Mouse (Mus musculus) hindbrain, embryonic 12.5 days (tissue): Measurements from ENCODE around the gene Nod2. TPM values are rescaled to one million over a fixed set of nuclear protein-coding genes. Genes with fewer than 3 reads are reported as not detected.

Source experiments
- ATAC-seq: fragments of 200-750 bp; cut with Nextera tagmentation; 2 replicates; pipeline ENCODE4 v1.8.0; 2017; ENCODE audit warnings: moderate TSS enrichment; ENCODE audit not compliant: low FRiP score
- H3K27ac ChIP-seq: fragments of 300-500 bp; sonication (generic); 2 replicates; pipeline ENCODE4 v1.5.1; 2016; ENCODE audit warnings: mild to moderate bottlenecking
- H3K27me3 ChIP-seq: fragments of 300-500 bp; sonication (generic); 2 replicates; pipeline ENCODE4 v1.6.1; 2016; ENCODE audit warnings: mild to moderate bottlenecking
- H3K36me3 ChIP-seq: fragments of 300-500 bp; sonication (generic); 2 replicates; pipeline ENCODE4 v1.6.1; 2016; ENCODE audit warnings: mild to moderate bottlenecking
- H3K4me1 ChIP-seq: fragments of 300-500 bp; sonication (generic); 2 replicates; pipeline ENCODE4 v1.6.1; 2016
- H3K4me2 ChIP-seq: fragments of 300-500 bp; sonication (generic); replicated peaks from 2 replicates; pipeline ENCODE4 v1.6.1; 2016; ENCODE audit warnings: mild to moderate bottlenecking
- H3K4me3 ChIP-seq: fragments of 300-500 bp; sonication (generic); 2 replicates; pipeline ENCODE4 v1.5.1; 2016; ENCODE audit warnings: mild to moderate bottlenecking
- H3K9ac ChIP-seq: fragments of 300-500 bp; sonication (generic); 2 replicates; pipeline ENCODE4 v1.6.1; 2016; ENCODE audit warnings: mild to moderate bottlenecking, moderate library complexity
- H3K9me3 ChIP-seq: fragments of 300-500 bp; sonication (generic); replicated peaks from 2 replicates; pipeline ENCODE4 v1.6.1; 2016; ENCODE audit warnings: mild to moderate bottlenecking
- WGBS: fragments of 180-500 bp; shearing (Covaris S2); methylation state at CpG from one replicate; pipeline ENCODE4 v1.1.7; 2016; 5-methylcytosine and 5-hydroxymethylcytosine counted together
- polyA plus RNA-seq: library from polyadenylated mRNA; unstranded; fragments of >200 nt; fragmentation: Nextera tagmentation; extraction: Ambion mirVana; gene quantifications from 2 replicates; pipeline ENCODE4 v1.2.1, GENCODE M21; 2016

Gene Nod2
- 0.13 and 0.25 TPM in 2 replicates for polyA plus RNA-seq

DNA sequence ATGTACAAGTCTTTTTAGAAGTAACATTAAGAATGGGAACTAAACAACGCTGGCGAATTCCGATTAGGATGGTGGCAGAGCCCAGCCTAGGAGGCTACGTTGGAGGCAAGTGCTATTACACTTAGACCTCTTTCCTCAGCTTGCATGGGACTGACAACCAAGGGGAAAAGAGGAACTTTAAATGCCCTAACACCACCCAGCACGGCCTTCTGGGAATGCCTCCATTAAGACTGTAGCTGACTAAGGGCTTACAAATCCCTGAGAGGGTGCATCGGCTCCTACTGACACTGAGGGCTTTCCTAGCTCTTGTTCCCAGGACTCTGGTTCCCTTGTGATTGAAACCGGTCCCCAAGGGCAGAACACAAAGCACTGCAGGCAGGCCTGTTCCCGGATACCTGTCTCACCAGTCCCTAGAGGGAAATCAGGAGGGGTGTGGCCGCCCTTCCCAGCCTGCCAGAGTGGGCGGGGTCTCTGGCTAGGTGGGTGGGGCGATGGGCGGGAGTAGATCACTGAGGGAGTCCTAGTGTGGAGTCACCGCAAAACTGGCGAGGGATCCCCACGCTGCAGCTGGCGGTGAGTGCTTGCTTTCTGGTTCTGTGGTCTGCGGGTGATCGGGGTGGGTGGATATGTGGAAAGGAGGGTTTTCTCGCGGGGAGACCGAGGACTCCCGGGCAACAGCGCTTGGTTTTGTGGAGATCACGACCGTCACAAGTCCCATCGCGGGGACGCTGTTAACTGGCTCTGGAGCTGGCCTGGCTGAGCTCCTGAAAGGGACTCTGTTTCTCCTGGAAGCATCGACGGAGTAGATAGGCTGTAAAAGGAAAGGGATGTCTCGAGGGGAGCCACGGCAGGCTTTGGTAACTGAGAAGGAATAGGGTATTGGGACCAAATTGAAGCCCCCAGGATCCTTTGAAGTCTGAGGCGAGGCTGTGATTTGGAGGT lies at the start of gene Nod2:
Nod2 (plus strand) TSS at position 479 of the 942 bp plus-strand sequence.
- no peak for ATAC-seq
- peaks cover 25% of the 10 kb centered on the region for H3K27me3 ChIP-seq
- H3K27ac ChIP-seq, result no peak within 1 kb of the TSS
- H3K9me3 ChIP-seq, result no peaks in the 10 kb centered on the region
- peak within 1 kb of the TSS; percentile 33; the same call in 1 of the 2 replicates for H3K9ac ChIP-seq
- H3K4me3 ChIP-seq, result peak within 1 kb of the TSS; percentile 33
- peak within 1 kb of the TSS; percentile 55 for H3K4me2 ChIP-seq
- no peaks in the 10 kb centered on the region for H3K36me3 ChIP-seq
- peaks cover 12% of the 10 kb centered on the region for H3K4me1 ChIP-seq
- WGBS, result 10% methylated on average over 33 of the region's 33 CpGs

DNA sequence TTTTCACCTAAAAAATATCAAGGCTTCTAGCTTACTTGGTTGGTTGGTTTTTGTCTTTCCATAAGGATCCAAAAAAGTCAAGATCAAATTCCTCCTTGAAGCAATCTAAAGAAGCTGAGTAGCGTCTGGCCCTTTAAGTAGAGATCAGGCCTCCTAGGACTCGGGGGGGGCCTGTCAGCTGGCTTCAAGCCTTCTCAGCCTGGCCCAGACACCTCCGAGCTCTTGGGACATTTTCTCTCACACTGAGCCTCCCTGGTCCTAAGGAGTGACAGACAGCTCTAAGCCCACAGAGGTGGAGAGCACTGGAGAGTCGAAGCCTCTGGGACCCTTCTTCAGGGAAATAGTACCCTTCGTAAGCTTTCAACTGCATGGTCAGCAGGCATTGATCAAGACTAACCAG lies 48.5 kb upstream of the Nod2 start:
- Histone ChIP-seq H3K4me2 (no peak overlapping the region), H3K4me1 (peaks cover 15% of the 10 kb centered on the region), H3K9me3 (0 out of 2 replicates have a peak, but pooled peaks cover 9% of the 10 kb centered on the region), H3K36me3 (no peaks in the 10 kb centered on the region), H3K9ac (no peak overlapping the region), H3K4me3 (no peak overlapping the region), H3K27me3 (no peaks in the 10 kb centered on the region; the same call in 1 of the 2 replicates), H3K27ac (no peak overlapping the region)
- 71% methylated on average over 5 of the region's 5 CpGs for WGBS
- ATAC-seq, result no peak

DNA sequence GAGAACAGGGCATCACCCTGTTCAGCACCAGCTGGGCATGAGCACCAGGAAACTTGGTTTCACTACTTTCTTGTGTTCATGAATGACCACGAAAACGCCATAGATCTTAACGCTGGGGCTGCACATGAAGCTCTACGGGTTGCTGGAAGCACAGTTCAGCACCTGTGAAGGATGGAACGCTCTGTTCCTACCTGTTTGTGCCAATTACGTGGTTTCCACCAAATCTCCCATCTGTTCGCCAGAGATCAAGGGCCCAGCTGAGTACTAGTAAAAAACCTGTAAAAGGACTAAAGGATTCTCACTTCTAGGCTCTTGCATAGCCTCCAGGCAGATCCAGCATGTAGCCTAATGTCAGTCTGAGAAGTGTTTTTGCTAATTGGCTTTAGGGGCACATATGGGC lies 47.6 kb upstream of the Nod2 start:
- H3K9ac ChIP-seq, result no peak overlapping the region
- no peak for ATAC-seq
- 87% methylated on average over 7 of the region's 7 CpGs for WGBS
- no peaks in the 10 kb centered on the region; the same call in 1 of the 2 replicates for H3K27me3 ChIP-seq
- H3K4me2 ChIP-seq, result no peak overlapping the region
- no peak overlapping the region for H3K4me3 ChIP-seq
- peaks cover 23% of the 10 kb centered on the region for H3K4me1 ChIP-seq
- no peak overlapping the region for H3K27ac ChIP-seq
- no peaks in the 10 kb centered on the region for H3K36me3 ChIP-seq
- H3K9me3 ChIP-seq, result 0 out of 2 replicates have a peak, but pooled peaks cover 9% of the 10 kb centered on the region

DNA sequence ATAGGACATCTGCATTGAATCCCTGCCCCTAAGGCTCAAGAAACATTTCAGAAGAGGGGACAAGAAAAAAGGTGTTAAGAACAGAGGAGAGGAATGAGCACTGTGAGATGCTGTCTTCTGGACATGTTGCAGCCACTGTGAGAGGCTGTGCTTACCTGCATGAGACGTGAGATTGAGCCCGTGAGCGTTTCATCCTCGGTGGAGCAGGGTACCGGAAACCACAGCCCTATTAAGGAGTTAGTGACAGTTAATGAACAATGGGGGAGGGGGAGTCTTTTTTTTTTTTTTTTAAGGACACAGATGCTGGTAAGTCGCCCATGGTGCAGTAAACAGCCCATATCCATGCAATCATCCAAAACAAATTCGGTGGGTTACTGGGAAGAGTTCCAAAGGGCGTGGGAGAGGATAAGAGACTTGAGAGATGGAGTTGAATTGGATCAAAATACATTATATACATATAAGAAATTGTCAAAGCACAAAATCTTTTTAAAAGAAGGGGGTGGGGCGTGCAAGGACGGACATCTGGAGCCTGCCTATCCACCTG lies 43.6 kb upstream of the Nod2 start:
- peaks cover 32% of the 10 kb centered on the region for H3K4me1 ChIP-seq
- peak overlapping the region; percentile 68; the same call in 1 of the 2 replicates for H3K27ac ChIP-seq
- no peaks in the 10 kb centered on the region for H3K27me3 ChIP-seq
- 4% methylated on average over 10 of the region's 10 CpGs for WGBS
- peak overlapping the region; percentile 59 for H3K4me2 ChIP-seq
- H3K9ac ChIP-seq, result peak overlapping the region; percentile 50
- H3K9me3 ChIP-seq, result 0 out of 2 replicates have a peak, but pooled peaks cover 9% of the 10 kb centered on the region
- peak overlapping the region; percentile 30 for H3K4me3 ChIP-seq
- ATAC-seq, result peak; percentile 35
- no peaks in the 10 kb centered on the region for H3K36me3 ChIP-seq

DNA sequence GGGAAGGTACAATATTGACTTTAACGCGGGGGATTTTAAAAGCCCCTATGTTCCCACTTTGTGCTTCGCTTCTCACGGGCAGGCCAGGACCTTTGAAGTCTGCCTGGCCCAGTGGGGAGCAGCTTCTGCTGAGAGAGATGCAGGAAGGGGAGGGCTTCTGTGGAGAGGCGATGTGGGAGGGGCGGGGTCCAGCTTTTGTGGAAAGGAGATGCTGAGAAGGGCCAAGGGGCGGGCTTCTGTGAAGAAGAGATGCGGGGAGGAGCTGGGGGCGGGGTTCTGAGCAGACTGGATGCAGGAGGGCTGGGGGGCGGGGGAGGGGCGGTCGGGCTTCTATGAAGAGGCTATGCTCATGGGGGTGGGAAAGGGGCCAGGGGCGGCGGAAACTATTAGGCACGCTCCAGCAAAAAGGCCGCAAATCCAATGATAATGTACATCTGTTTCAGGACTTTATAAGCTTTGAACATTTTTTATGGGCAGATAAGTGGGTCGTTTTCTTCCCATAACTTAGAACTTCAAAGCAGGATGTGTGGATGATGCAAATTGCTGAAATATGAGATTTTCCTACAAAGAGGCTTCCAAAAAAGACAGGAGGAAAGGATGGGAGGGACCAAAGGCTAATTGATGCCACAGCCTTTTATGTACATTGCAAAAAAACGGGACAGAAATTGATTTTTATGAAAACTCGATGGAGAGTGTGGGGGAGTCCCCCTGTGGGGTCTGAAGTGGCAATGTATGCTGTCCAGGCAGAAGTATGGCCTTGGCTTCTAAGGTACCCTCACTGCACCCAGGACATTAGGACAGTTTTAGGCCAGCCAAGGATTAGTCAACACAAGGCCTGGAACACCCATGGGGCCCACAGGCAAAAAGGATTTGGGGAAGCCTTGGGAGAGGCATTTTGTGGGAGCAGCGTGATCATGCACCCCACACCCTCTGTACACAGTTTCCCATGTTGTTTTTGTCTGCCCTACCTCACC lies 42.8 kb upstream of the Nod2 start:
- peak overlapping the region; percentile 30 for H3K4me3 ChIP-seq
- WGBS, result 4% methylated on average over 20 of the region's 20 CpGs

DNA sequence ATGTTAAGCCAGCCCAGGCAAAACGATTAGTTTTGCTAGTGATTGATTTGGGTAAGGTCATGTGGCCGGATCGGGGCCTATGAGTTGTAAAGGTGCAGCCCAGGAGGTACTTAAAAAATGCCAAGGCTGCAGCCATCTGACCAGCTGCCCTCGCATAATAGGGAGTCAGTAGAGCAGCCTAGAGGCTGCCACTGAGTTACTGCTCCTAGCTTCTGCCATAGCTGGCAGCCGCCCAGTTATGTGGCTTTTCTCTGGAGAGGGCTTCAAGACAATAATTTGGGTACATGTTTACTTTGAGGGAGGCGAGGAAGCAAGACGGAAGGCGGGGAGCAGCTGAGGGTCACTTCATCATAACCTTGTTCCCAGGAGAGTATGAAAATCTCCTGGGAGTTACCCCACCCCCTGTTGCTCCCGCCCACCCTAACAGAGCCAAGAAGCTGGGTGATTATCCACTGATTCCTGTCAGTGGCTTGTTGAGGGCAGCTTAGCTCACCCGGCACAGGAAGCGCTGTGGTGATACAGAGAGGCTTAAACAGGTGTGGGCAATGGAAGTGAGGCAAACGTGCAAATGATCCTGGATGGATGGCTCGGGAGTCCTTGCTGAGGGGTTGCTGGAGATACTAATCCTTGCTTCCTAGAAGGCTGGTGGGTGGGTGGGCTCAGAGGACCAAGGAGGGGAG lies 41.6 kb upstream of the Nod2 start:
- H3K36me3 ChIP-seq, result no peaks in the 10 kb centered on the region
- no peak overlapping the region for H3K4me2 ChIP-seq
- no peak overlapping the region for H3K27ac ChIP-seq
- no peak overlapping the region for H3K4me3 ChIP-seq
- H3K9ac ChIP-seq, result no peak overlapping the region
- H3K9me3 ChIP-seq, result 0 out of 2 replicates have a peak, but pooled peaks cover 9% of the 10 kb centered on the region
- ATAC-seq, result no peak
- no peaks in the 10 kb centered on the region for H3K27me3 ChIP-seq
- 56% methylated on average over 13 of the region's 13 CpGs for WGBS
- H3K4me1 ChIP-seq, result peaks cover 28% of the 10 kb centered on the region

More for the DNA sequence above, 42.8 kb upstream of the Nod2 start:
- Histone ChIP-seq H3K27me3 (no peaks in the 10 kb centered on the region), H3K4me1 (peaks cover 28% of the 10 kb centered on the region), H3K9ac (peak overlapping the region; percentile 50), H3K27ac (peak overlapping the region; percentile 68; the same call in 1 of the 2 replicates), H3K9me3 (0 out of 2 replicates have a peak, but pooled peaks cover 9% of the 10 kb centered on the region), H3K4me2 (peak overlapping the region; percentile 59), H3K36me3 (no peaks in the 10 kb centered on the region)
- peak; percentile 91 for ATAC-seq

DNA sequence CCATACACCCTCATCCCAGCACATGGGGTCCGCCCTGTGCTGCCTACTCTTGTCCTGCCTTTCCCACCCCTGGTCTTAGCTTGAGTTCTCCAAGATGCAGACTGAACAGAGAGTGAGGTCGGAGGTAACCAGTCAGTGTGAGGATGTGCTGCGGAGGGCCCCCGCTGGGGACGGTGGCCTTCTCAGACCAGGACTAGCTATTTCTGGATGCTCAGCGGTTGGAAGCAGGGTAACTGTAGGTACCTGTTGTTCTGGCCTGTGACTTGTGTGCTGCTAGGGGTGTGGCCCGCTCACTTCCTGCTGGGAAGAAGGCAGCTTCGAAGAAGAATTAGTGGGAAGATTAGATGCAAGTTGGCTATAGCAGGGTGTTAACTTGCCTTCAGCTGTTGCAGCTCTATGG lies 38.1 kb upstream of the Nod2 start:
- no peak overlapping the region for H3K4me2 ChIP-seq
- no peaks in the 10 kb centered on the region for H3K27me3 ChIP-seq
- 80% methylated on average over 8 of the region's 8 CpGs for WGBS
- no peak overlapping the region for H3K4me3 ChIP-seq
- H3K9me3 ChIP-seq, result no peaks in the 10 kb centered on the region
- no peak overlapping the region for H3K27ac ChIP-seq
- no peak overlapping the region for H3K9ac ChIP-seq
- peaks cover 17% of the 10 kb centered on the region for H3K4me1 ChIP-seq
- no peak for ATAC-seq
- no peaks in the 10 kb centered on the region for H3K36me3 ChIP-seq

DNA sequence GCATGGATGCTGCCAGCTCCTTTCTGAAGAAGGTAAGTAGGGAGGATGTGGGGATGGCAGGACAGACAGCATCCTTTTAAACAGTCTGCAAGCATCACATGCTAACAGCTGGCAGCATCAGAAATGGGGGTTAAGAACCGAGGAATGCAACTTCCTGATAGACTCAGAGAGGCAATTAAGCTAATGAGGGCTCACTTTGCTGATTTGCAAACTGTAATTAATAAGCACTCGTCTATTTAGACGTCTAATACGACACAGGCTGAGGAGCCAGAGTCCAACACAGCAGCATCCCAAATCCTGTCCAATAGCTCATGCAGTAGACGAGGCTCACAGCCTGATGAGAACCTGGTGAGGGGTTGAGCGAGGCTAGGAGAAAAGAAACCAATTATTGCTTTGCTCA lies 36.8 kb upstream of the Nod2 start:
- no peak overlapping the region for H3K9ac ChIP-seq
- no peak overlapping the region for H3K4me2 ChIP-seq
- no peaks in the 10 kb centered on the region for H3K36me3 ChIP-seq
- ATAC-seq, result no peak
- H3K9me3 ChIP-seq, result no peaks in the 10 kb centered on the region
- no peak overlapping the region for H3K4me3 ChIP-seq
- 67% methylated on average over 6 of the region's 6 CpGs for WGBS
- H3K27ac ChIP-seq, result no peak overlapping the region
- peaks cover 6% of the 10 kb centered on the region for H3K4me1 ChIP-seq
- H3K27me3 ChIP-seq, result no peaks in the 10 kb centered on the region

DNA sequence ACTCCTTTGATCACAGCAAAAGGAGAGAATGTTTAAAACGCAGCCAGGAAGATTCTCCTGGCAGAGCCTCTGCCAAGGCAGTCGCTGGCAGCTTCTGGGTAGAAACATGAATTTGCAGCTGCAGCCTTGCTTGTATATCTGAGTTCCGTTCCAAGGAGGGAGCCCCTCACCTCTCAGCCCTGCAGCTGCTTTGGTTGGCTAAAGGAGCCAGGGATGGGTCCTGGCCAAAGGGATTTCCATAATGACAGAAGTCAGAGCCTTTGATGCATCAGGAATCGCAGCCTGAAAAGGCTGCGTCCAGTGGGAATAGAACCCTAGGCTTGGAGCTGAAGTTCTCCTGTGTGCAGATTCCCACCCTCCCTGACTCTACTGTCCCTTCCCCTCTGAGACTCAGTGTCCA lies 32.1 kb upstream of the Nod2 start:
- Histone ChIP-seq H3K4me3 (no peak overlapping the region), H3K9me3 (no peaks in the 10 kb centered on the region)

DNA sequence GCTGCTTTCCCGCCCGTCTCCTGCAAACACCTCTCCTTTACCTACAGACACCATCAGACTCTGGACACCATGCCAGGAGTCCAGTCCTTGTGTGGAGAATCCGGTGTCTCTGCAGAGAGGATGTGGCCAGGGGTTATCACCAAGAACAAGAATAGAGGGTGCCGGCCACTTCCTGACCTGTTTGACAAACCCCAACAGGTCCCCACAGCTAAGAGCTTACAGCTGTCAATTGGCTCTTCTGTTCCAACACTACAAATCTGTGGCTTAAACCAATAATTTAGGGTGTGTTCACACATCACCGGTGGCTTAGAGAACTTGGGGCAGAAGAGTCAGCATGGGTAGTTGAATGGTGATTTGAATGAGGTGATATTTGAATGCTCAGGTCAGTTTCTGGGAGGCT lies 28.5 kb upstream of the Nod2 start:
- 84% methylated on average over 5 of the region's 5 CpGs for WGBS
- no peak overlapping the region for H3K4me3 ChIP-seq
- no peak overlapping the region for H3K9ac ChIP-seq
- ATAC-seq, result no peak
- H3K27ac ChIP-seq, result no peak overlapping the region
- H3K4me1 ChIP-seq, result no peaks in the 10 kb centered on the region
- no peaks in the 10 kb centered on the region for H3K9me3 ChIP-seq
- peaks cover 8% of the 10 kb centered on the region; the same call in 1 of the 2 replicates for H3K27me3 ChIP-seq
- no peak overlapping the region for H3K4me2 ChIP-seq
- no peaks in the 10 kb centered on the region for H3K36me3 ChIP-seq

More for the DNA sequence above, 32.1 kb upstream of the Nod2 start:
- ATAC-seq, result no peak
- H3K27me3 ChIP-seq, result no peaks in the 10 kb centered on the region
- H3K27ac ChIP-seq, result no peak overlapping the region
- H3K4me1 ChIP-seq, result no peaks in the 10 kb centered on the region
- 74% methylated on average over 5 of the region's 5 CpGs for WGBS
- no peaks in the 10 kb centered on the region for H3K36me3 ChIP-seq
- H3K9ac ChIP-seq, result no peak overlapping the region
- H3K4me2 ChIP-seq, result no peak overlapping the region

DNA sequence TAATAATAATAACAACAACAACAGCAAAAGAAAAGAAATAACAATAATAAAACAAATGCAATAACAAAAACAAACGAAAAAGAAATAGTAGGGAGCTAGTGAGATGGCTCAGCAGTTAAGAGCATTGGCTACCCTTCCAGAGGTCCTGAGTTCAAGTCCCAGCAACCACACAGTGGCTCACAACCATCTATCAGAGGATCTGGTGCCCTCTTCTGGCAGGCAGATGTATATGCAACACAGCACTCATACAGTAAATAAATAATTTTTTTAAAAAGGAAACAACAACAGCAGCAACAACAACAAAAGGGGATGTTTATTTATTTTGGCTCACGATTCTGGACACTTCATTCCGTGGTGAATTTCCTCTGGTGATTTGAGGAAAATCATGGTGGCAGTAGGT lies 27.6 kb upstream of the Nod2 start:
- no peak for ATAC-seq
- no peaks in the 10 kb centered on the region for H3K9me3 ChIP-seq
- H3K4me2 ChIP-seq, result no peak overlapping the region
- no peak overlapping the region for H3K4me3 ChIP-seq
- H3K36me3 ChIP-seq, result no peaks in the 10 kb centered on the region
- H3K4me1 ChIP-seq, result no peaks in the 10 kb centered on the region
- no peak overlapping the region for H3K9ac ChIP-seq
- WGBS, result 78% methylated on average over 3 of the region's 3 CpGs
- no peak overlapping the region for H3K27ac ChIP-seq
- H3K27me3 ChIP-seq, result peaks cover 14% of the 10 kb centered on the region; the same call in 1 of the 2 replicates
